Mouse (Mus musculus): ENCODE results near the gene Rtf1. TPM values are rescaled to one million over a fixed set of nuclear protein-coding genes. Genes with fewer than 3 reads are reported as not detected.

The Rtf1 gene
- polyA plus RNA-seq, 1 experiment, result 10.9 TPM

- Histone ChIP-seq H3K36me3 (ENCODE audit: control insufficient read depth, insufficient read depth, low read length) (no peaks in the 10 kb centered on the region), H3K27me3 (replicated peaks; ENCODE audit: control insufficient read depth, insufficient read depth, low read length) (no peaks in the 10 kb centered on the region), H3K27ac (ENCODE audit: insufficient read depth, low read depth, low read length) (no peak overlapping the region), H3K4me1 (ENCODE audit: control insufficient read depth, insufficient read depth, low read length) (no peaks in the 10 kb centered on the region), H3K4me3 (ENCODE audit: insufficient read depth, low read depth, low read length) (peak overlapping the region; percentile 76)
- WGBS, result 18% methylated on average over 31 of the region's 31 CpGs
- no peak for DNase-seq
- TF ChIP-seq CTCF (conservative IDR thresholded peaks at IDR 0.05; ENCODE audit: insufficient read depth, insufficient read length, low read depth, low read length) (no peak), POLR2A (IDR thresholded peaks at IDR 0.05; ENCODE audit: low read depth, low read length) (no peak)
These were observed 68.4 kb downstream of the Rtf1 start for GRCm38 (mm10) chr2:119743176-119743807.

DNA sequence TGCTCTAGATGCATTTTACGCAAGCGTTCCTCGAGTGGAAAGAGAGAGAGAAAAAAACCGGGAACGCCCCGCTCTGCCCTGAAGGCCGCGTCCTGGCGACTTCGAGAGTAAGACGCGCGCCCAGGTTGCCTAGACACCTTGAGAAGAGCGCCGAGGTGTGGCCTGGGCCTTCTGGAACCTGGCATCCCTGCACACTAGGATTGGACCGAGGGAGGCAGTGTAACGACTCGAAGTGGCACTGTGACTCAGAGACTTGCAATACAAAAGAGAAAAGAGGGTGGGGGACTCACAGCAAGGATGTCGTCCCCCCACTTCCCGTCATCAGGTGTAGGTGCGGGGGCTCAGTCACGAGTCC is 68.9 kb downstream of the Rtf1 start:
- TF ChIP-seq POLR2A (IDR thresholded peaks at IDR 0.05; ENCODE audit: low read depth, low read length) (no peak), CTCF (conservative IDR thresholded peaks at IDR 0.05; ENCODE audit: insufficient read depth, insufficient read length, low read depth, low read length) (no peak)
- H3K4me3 ChIP-seq (ENCODE audit: insufficient read depth, low read depth, low read length), result no peak overlapping the region
- H3K27me3 ChIP-seq (replicated peaks; ENCODE audit: control insufficient read depth, insufficient read depth, low read length), result no peaks in the 10 kb centered on the region
- DNase-seq, result no peak
- no peaks in the 10 kb centered on the region for H3K4me1 ChIP-seq (ENCODE audit: control insufficient read depth, insufficient read depth, low read length)
- 35% methylated on average over 22 of the region's 22 CpGs for WGBS
- no peak overlapping the region for H3K27ac ChIP-seq (ENCODE audit: insufficient read depth, low read depth, low read length)
- no peaks in the 10 kb centered on the region for H3K36me3 ChIP-seq (ENCODE audit: control insufficient read depth, insufficient read depth, low read length)

GRCm38 (mm10) chr2:119744163-119745111 is 69.6 kb downstream of the Rtf1 start:
- peak; percentile 43 for DNase-seq
- Histone ChIP-seq H3K27ac (ENCODE audit: insufficient read depth, low read depth, low read length) (no peak overlapping the region), H3K4me3 (ENCODE audit: insufficient read depth, low read depth, low read length) (no peak overlapping the region), H3K4me1 (ENCODE audit: control insufficient read depth, insufficient read depth, low read length) (no peaks in the 10 kb centered on the region), H3K36me3 (ENCODE audit: control insufficient read depth, insufficient read depth, low read length) (no peaks in the 10 kb centered on the region), H3K27me3 (replicated peaks; ENCODE audit: control insufficient read depth, insufficient read depth, low read length) (no peaks in the 10 kb centered on the region)
- 28% methylated on average over 46 of the region's 46 CpGs for WGBS
- TF ChIP-seq POLR2A (IDR thresholded peaks at IDR 0.05; ENCODE audit: low read depth, low read length) (no peak), CTCF (conservative IDR thresholded peaks at IDR 0.05; ENCODE audit: insufficient read depth, insufficient read length, low read depth, low read length) (0 out of 2 replicates have a peak, but pooled peaks have one; percentile 7)

- H3K27ac ChIP-seq (ENCODE audit: insufficient read depth, low read depth, low read length), result no peak overlapping the region
- WGBS, result 28% methylated on average over 1 of the region's 1 CpGs
- H3K36me3 ChIP-seq (ENCODE audit: control insufficient read depth, insufficient read depth, low read length), result no peaks in the 10 kb centered on the region
- H3K4me1 ChIP-seq (ENCODE audit: control insufficient read depth, insufficient read depth, low read length), result no peaks in the 10 kb centered on the region
- no peak overlapping the region for H3K4me3 ChIP-seq (ENCODE audit: insufficient read depth, low read depth, low read length)
- H3K27me3 ChIP-seq (replicated peaks; ENCODE audit: control insufficient read depth, insufficient read depth, low read length), result no peaks in the 10 kb centered on the region
- TF ChIP-seq POLR2A (IDR thresholded peaks at IDR 0.05; ENCODE audit: low read depth, low read length) (no peak), CTCF (conservative IDR thresholded peaks at IDR 0.05; ENCODE audit: insufficient read depth, insufficient read length, low read depth, low read length) (peak; percentile 43)
- DNase-seq, result peak; percentile 30
These were observed 70.4 kb downstream of the Rtf1 start for GRCm38 (mm10) chr2:119745281-119745680.

- DNase-seq, result no peak
- 75% methylated on average over 7 of the region's 7 CpGs for WGBS
- Histone ChIP-seq H3K27ac (ENCODE audit: insufficient read depth, low read depth, low read length) (no peak overlapping the region), H3K36me3 (ENCODE audit: control insufficient read depth, insufficient read depth, low read length) (no peaks in the 10 kb centered on the region), H3K4me3 (ENCODE audit: insufficient read depth, low read depth, low read length) (no peak overlapping the region), H3K27me3 (replicated peaks; ENCODE audit: control insufficient read depth, insufficient read depth, low read length) (no peaks in the 10 kb centered on the region), H3K4me1 (ENCODE audit: control insufficient read depth, insufficient read depth, low read length) (no peaks in the 10 kb centered on the region)
- TF ChIP-seq CTCF (conservative IDR thresholded peaks at IDR 0.05; ENCODE audit: insufficient read depth, insufficient read length, low read depth, low read length), result no peak
- TF ChIP-seq POLR2A (IDR thresholded peaks at IDR 0.05; ENCODE audit: low read depth, low read length), result no peak
These were observed 72.7 kb downstream of the Rtf1 start for GRCm38 (mm10) chr2:119747554-119747953.

GRCm38 (mm10) chr2:119749260-119749659 is 74.4 kb downstream of the Rtf1 start:
- Histone ChIP-seq H3K4me1 (ENCODE audit: control insufficient read depth, insufficient read depth, low read length) (no peaks in the 10 kb centered on the region), H3K4me3 (ENCODE audit: insufficient read depth, low read depth, low read length) (no peak overlapping the region), H3K36me3 (ENCODE audit: control insufficient read depth, insufficient read depth, low read length) (no peaks in the 10 kb centered on the region), H3K27ac (ENCODE audit: insufficient read depth, low read depth, low read length) (no peak overlapping the region), H3K27me3 (replicated peaks; ENCODE audit: control insufficient read depth, insufficient read depth, low read length) (no peaks in the 10 kb centered on the region)
- TF ChIP-seq POLR2A (IDR thresholded peaks at IDR 0.05; ENCODE audit: low read depth, low read length), result no peak
- TF ChIP-seq CTCF (conservative IDR thresholded peaks at IDR 0.05; ENCODE audit: insufficient read depth, insufficient read length, low read depth, low read length), result no peak
- no peak for DNase-seq
- WGBS, result 66% methylated on average over 13 of the region's 13 CpGs

- TF ChIP-seq CTCF (conservative IDR thresholded peaks at IDR 0.05; ENCODE audit: insufficient read depth, insufficient read length, low read depth, low read length) (no peak), POLR2A (IDR thresholded peaks at IDR 0.05; ENCODE audit: low read depth, low read length) (no peak)
- DNase-seq, result peak; percentile 16
- WGBS, result 5% methylated on average over 31 of the region's 31 CpGs
- peak overlapping the region; percentile 52 for H3K4me3 ChIP-seq (ENCODE audit: insufficient read depth, low read depth, low read length)
- H3K4me1 ChIP-seq (ENCODE audit: control insufficient read depth, insufficient read depth, low read length), result peaks cover 4% of the 10 kb centered on the region; the same call in 1 of the 2 replicates
- H3K27me3 ChIP-seq (replicated peaks; ENCODE audit: control insufficient read depth, insufficient read depth, low read length), result peaks cover 2% of the 10 kb centered on the region
- H3K27ac ChIP-seq (ENCODE audit: insufficient read depth, low read depth, low read length), result no peak overlapping the region
- H3K36me3 ChIP-seq (ENCODE audit: control insufficient read depth, insufficient read depth, low read length), result no peaks in the 10 kb centered on the region
These were observed 82.8 kb downstream of the Rtf1 start for GRCm38 (mm10) chr2:119757601-119758100.
